Mouse (Mus musculus) layer of hippocampus, adult 2 months (tissue): ENCODE data around the gene Ccdc151. TPM values are rescaled to one million over a fixed set of nuclear protein-coding genes. Genes with fewer than 3 reads are reported as not detected.

Experiments
- DNase-seq, 2 experiments: peaks; one replicate each; pipeline ENCODE4 v3.0.0; 2022; ENCODE audit warnings: low spot score in 2 of 2
- H3K27ac ChIP-seq: fragments of 200-600 bp; 2 replicates; pipeline ENCODE4 v1.8.1; 2022
- H3K4me3 ChIP-seq: fragments of 200-600 bp; 2 replicates; pipeline ENCODE4 v1.8.1; 2022; ENCODE audit warnings: mild to moderate bottlenecking
- CTCF ChIP-seq: fragments of 200-600 bp; conservative IDR thresholded peaks from 2 replicates; pipeline ENCODE4 v1.8.1; 2022; ENCODE audit warnings: antibody characterized with exemption, mild to moderate bottlenecking, moderate library complexity
- total RNA-seq, 2 experiments: library from RNA; stranded (reverse); gene quantifications; 2 replicates each; pipeline ENCODE4 v1.2.3; 2021

Gene Ccdc151
- total RNA-seq, 2 experiments from 2014 or later: 8.5 to 9.2 TPM

DNA sequence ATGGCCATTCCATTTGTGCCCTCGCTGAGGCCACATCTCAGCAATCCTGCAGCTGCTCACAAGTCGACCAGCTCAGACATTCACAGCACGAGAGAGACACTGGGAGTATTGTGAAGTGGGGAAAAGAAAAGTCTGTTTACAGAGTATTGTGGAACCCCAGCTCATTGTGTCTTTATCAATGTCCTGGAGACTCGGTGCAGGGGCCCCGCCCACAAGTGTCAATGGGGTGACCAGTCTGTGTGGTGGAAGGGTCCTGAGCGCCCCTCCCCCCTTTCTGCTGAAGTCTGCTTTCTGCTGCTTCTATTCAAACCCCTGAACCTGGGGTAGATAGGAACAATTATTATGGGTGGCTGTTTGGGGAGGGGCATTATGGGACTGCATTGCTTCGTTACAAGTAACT is 26.0 kb upstream of the Ccdc151 start:
- no peak overlapping the region for H3K4me3 ChIP-seq
- H3K27ac ChIP-seq: peak overlapping the region; percentile 51
- no peak for TF ChIP-seq CTCF

DNA sequence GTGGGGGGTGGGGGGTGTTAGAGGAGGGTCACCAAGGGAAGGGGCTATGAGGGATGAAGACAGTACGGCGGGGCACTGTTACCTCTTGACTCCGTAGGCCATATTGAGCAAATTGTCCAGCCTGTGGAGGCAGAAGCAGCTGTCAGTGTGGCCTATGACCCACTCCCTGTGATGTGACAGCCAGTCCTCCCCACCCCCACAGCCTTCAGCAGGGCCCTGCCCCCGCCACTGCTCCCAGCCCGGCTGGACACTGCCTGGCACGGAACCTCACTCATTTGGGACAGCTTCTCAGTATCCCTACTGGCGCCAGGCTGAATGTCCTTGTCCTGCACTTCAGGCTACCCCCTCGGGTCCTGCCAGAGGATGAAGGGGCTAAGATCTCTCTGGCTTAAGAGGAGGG is 22.2 kb upstream of the Ccdc151 start:
- H3K27ac ChIP-seq: peak overlapping the region; percentile 81
- no peak for DNase-seq
- no peak for TF ChIP-seq CTCF
- no peak overlapping the region for H3K4me3 ChIP-seq

More for the DNA sequence above, 26.0 kb upstream of the Ccdc151 start:
- no peak for DNase-seq

DNA sequence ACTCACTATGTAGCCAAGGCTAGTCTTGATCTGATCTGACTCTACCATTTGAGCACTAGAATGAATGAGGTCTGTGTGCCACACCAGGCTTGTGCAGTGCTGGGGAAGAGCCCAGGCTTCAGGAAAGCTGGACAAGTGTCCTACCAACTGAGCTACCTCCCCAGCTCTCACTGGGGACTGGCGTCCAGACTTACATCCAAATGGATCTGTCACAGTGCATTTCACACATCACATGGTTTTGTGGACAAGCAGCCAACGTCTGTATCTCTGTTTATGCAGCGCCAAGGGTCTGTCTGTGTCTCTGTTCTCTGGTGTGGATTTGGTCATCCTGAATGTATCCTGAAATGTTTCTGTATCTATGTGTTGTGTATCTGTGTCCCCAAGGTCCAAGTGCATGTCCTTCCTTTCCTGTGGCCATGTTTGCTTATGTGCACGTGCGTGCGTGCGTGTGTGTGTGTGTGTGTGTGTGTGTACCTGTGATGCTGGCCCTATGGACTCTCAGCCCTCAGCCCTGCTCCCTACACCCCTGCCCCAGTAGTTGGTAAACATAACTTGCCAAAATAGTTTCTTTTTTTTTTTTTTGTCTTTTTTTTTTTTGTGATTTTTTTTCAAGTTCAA is 14.9 kb upstream of the Ccdc151 start:
- DNase-seq: no peak
- TF ChIP-seq CTCF: no peak
- Histone ChIP-seq H3K27ac (no peak overlapping the region), H3K4me3 (no peak overlapping the region)

DNA sequence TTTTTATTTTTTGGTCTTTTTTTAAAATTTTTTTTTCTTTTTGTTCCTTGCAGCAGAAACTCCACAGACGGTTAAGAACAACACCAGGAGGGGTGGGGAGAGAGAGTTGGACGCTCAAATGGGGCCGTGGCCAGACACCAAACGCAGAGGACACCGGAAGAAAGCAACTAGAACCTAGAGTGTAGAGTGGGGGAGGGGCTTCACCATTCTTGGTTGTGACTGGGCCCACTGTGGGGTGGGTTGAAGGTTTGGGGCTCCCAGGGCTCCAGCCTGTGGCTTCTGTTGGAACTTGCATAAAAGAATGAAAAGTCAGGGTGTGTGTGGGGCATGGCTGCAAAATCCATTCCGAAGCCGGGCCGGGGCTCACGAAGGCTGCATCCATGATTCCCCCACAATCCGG is 13.8 kb upstream of the Ccdc151 start:
- TF ChIP-seq CTCF: no peak
- no peak for DNase-seq
- H3K4me3 ChIP-seq: no peak overlapping the region
- no peak overlapping the region for H3K27ac ChIP-seq

DNA sequence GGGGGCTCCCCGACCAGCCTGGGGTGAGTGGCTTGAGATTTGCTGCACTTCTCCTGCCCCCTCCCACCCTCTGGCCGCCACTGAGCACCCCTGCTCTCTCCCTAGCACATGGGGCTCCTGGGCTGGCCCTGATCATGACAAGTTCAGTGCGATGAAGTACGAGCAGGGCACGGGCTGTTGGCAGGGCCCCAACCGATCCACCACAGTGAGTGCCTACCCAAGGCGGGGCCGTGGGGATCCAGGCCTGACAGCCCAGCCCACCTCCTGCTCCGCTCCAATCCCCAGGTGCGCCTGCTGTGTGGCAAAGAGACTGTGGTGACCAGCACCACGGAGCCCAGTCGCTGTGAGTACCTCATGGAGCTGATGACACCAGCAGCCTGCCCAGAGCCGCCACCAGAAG is 10.3 kb upstream of the Ccdc151 start:
- no peak for TF ChIP-seq CTCF
- Histone ChIP-seq H3K27ac (no peak overlapping the region), H3K4me3 (no peak overlapping the region)
- no peak for DNase-seq

DNA sequence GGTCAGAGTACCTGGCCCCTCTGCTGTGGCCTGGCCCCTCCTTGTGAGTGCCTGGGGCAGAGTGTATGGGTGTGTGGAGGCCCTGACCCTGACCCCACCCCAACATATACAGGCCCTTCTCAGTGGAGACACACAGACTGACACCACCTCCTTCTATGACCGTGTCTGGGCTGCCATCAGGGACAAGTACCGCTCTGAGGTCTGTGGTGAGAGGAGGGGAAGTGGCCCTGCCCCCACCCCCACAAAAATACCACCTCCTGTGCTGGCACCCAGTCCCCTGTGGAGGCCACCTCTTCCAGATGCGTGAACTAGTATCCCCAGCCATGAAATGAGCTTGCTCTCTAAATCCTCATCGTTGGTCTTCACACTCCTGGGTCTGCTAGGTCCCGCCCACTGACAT is 8.6 kb upstream of the Ccdc151 start:
- no peak for TF ChIP-seq CTCF
- no peak for DNase-seq
- Histone ChIP-seq H3K27ac (no peak overlapping the region), H3K4me3 (no peak overlapping the region)

DNA sequence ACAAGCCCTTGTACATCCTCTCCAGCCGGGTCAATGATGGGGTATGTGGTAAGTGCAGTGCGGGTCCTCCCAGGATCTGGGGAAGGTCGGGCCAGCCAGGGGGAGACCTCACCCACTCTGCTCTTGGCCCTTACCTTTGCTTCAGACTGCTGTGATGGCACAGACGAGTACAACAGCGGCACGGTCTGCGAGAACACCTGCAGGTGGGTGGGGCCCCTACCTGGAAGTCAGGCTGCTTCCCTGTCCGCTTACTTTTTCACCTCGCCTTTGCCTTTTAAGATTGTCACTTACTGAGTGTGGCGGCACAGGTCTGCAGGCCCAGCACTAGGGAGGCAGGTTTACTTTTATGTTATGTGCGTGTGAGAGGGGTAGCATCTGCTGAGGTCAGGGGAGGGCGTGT is 2.1 kb upstream of the Ccdc151 start:
- Histone ChIP-seq H3K27ac (no peak overlapping the region), H3K4me3 (peak overlapping the region; percentile 83; the same call in 1 of the 2 replicates)
- DNase-seq: no peak
- TF ChIP-seq CTCF: no peak

DNA sequence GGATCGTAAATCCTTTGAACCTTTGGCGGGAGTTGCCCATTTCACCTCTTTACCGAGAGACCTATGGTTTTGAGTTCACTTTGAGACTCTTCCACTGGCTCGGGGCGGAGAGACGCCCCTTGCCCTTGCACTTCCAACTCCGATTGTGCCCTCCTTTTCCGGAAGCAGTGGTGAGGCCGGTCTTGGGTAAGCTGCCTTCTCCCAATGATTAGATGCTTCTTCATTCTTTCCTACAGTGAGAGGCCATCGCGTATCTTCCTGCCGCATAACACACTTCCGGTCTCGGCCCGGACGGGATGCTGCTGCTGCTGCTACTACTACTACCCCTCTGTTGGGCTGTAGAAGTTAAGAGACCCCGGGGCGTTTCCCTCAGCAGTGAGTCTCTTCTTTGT is 725 bp upstream of the Ccdc151 start:
- Histone ChIP-seq H3K27ac (peak overlapping the region; percentile 85), H3K4me3 (peak overlapping the region; percentile 83)
- no peak for TF ChIP-seq CTCF
- no peak for DNase-seq

DNA sequence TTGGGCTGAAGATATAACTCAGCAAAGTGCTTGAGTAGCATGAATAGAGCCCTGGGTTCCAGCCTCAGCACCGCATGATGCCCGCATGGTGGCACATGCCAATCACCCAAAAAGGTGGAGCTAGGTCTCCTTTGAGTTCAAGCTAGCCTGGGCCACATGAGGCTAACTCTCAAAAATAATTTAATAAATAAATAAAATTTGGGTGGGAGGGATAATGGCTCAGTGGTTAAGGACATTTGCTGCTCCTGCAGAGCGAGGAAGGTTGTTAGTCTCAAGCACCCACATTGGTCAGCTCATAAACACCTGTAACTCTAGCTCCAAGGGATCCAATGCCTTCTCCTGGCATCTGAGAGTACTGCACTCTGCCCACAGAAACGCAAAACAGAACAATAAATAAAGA is 801 bp downstream of the Ccdc151 start:
- peak overlapping the region; percentile 85 for H3K27ac ChIP-seq
- peak overlapping the region; percentile 61; the same call in 1 of the 2 replicates for H3K4me3 ChIP-seq
- peak; percentile 57 for TF ChIP-seq CTCF
- DNase-seq: no peak

DNA sequence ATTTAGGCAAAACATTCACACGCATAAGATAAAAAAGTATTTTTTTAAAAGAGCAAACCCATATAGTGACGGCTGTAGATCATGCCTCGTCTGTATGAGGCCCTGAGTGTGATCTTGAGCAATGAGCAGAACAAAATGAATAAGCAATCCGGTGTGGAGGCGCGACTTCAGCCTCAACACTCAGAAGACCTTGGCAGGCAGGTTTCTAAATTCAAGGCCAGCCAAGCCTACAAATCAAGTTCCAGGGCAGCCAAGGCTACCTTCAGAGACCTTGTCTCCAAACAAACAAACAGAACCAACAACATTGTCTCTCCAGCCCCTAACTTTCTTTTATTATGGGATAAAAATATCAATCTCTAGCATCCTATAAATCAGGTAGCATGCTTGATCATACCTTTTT is 2.1 kb downstream of the Ccdc151 start:
- TF ChIP-seq CTCF: no peak
- Histone ChIP-seq H3K27ac (no peak overlapping the region), H3K4me3 (no peak overlapping the region)
- no peak for DNase-seq

DNA sequence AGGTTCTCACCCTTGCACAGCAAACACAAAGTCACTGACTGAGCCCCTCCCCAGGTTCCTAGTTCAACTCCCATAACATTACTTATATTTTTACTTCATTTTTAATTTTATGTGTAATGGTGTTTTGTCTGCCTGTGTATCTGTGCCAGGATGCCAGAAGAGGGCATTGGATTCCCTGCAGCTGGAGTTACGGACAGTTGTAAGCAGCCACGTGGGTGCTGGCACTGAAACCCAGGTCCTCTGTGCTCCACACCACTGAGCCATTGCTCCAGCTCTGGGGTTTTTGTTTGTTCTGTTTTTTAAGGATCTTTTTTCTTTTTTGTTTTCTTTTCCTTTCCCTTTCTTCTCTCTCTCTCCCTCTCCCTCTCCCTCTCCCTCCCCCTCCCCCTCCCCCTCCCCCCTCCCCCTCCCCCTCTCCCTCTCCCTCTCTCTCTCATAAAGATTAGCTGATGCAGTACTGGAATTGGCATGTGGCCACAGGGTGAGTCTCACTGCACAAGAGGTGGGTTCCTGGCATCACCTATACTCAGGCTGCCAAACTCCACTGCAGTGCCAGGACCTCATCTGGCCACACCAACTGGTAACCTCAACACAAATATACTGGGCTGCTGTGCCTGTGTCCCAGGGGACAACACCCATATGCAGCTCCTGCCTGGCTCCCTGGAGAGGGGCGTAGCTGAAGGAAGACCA is 6.1 kb downstream of the Ccdc151 start:
- no peak for DNase-seq
- Histone ChIP-seq H3K27ac (no peak overlapping the region), H3K4me3 (no peak overlapping the region)
- TF ChIP-seq CTCF: no peak

DNA sequence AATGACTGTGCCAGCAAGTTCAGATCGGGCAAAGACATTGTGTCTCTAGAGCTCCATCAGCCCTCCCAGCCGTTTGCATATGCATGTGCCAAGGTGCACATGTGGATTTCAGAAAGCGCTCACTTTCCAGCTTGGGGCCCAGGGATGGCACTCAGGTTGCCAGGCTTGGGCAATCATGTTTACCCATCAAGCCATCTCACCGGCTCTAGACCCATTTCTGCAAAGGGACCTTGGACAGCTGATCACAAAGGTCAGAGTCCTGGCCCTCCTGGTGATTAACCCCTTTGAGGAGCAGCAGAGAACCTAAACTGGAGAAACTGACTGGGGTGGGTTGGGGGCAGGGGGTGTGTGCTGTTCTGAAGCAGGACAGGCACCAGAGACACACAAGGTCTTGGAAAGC is 10.2 kb downstream of the Ccdc151 start:
- no peak for TF ChIP-seq CTCF

DNA sequence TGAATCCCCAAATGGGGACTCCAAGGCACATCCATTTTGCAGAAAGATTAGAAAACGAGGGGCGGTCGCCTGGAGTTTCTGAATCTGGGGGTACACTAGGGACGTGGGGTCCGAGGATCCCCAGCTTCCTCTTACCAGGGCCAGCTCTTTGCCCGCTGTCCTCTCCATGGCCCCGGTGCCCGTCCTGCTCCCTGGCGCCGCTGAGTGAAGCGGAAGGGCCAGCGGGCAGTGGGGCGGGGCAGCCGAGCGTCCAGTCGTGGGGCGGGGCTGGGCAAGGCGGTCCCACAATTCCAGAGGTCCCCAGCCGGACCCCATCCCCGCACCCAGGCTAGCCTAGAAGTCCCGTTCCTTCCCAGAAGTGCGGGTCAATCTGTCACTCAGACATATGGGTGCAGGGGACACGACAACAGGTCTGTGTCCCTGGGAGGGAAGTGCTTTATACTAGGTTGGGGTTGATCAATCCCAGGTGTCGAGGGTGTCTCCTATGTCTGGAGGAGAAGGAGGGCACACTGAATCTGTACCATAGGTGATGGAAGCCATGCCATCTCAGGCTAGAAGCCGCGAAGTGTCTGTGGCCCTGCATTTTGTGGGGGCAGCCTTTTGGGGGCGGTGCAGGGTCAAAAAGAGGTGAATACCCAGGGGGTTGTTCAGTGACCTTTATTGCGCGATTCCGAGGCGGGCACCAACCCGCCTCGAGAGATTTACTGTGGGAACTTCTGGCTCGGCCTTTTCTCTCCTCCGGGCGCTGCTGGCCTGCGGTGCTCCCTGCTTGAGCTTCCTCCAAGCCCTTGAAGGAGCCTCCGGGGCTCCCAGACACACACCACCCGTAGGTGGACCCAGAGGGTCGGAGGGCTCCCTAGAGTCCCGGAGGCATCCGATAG is 13.0 kb downstream of the Ccdc151 start, which contains the start of gene Rgl3:
Rgl3 (minus strand) TSS at position 217 of the 881 bp plus-strand sequence.
- no peak for DNase-seq
- H3K27ac ChIP-seq: no peak within 1 kb of the TSS

More for the DNA sequence above, 10.2 kb downstream of the Ccdc151 start:
- no peak overlapping the region for H3K27ac ChIP-seq
- DNase-seq: no peak
- H3K4me3 ChIP-seq: no peak overlapping the region

More for the DNA sequence above, 13.0 kb downstream of the Ccdc151 start, which contains the start of gene Rgl3:
- TF ChIP-seq CTCF: no peak
- peak within 1 kb of the TSS; percentile 52 for H3K4me3 ChIP-seq
